ENCODE assay signal across 13 mouse cellular contexts in genomic region chr8:123156070-123156773, GRCm38 (mm10). TPM values are rescaled to one million over a fixed set of nuclear protein-coding genes. Genes with fewer than 3 reads are reported as not detected.
A peak's percentile ranks its signal among the peaks of the same experiment; 100 is the strongest.
DNase-seq lines count a peak whose midpoint lies in the region; ATAC-seq lines count a peak whose summit lies in the region.
"Had no signal": no experiment of that assay in that cellular context is flagged by ENCODE, and none has a peak within 500 bp of the region (broad histone marks: within the 10 kb centered on the region; RNA-seq: fewer than 3 reads in every experiment).

No protein-coding gene starts in this region.

- no peaks in the 10 kb centered on the region for H3K36me3 ChIP-seq in heart, embryonic 16.5 days (ENCODE audit: control insufficient read depth, insufficient read depth)
- no peaks in the 10 kb centered on the region for H3K36me3 ChIP-seq in liver, embryonic 15.5 days (replicated peaks)
- H3K36me3 ChIP-seq: hindbrain, embryonic 15.5 days; midbrain, embryonic 13.5 days had no signal

- peaks cover 17% of the 10 kb centered on the region for H3K4me1 ChIP-seq in heart, embryonic 16.5 days (ENCODE audit: control insufficient read depth, insufficient read depth, low read length)
- peaks cover 40% of the 10 kb centered on the region for H3K4me1 ChIP-seq in liver, embryonic 15.5 days (replicated peaks)
- H3K4me1 ChIP-seq: hindbrain, embryonic 15.5 days had no signal

- H3K27me3 ChIP-seq in heart, embryonic 16.5 days (ENCODE audit: control insufficient read depth, insufficient read depth, low read length) = no peaks in the 10 kb centered on the region
- H3K27me3 ChIP-seq in liver, embryonic 15.5 days = peaks cover 17% of the 10 kb centered on the region
- H3K27me3 ChIP-seq: hindbrain, embryonic 15.5 days; midbrain, embryonic 13.5 days had no signal

- no peak overlapping the region for H3K4me3 ChIP-seq in heart, embryonic 16.5 days (ENCODE audit: low read length)
- H3K4me3 ChIP-seq in liver, embryonic 15.5 days (replicated peaks) = no peak overlapping the region
- H3K4me3 ChIP-seq: hindbrain, embryonic 15.5 days; midbrain, embryonic 13.5 days had no signal

- no peak overlapping the region; the same call in 1 of the 2 replicates for H3K9ac ChIP-seq in heart, embryonic 16.5 days (ENCODE audit: low read length)
- H3K9ac ChIP-seq in liver, embryonic 15.5 days = peak overlapping the region; percentile 12
- H3K9ac ChIP-seq: hindbrain, embryonic 15.5 days; midbrain, embryonic 13.5 days had no signal

- no peak overlapping the region for H3K27ac ChIP-seq in heart, embryonic 16.5 days (ENCODE audit: low read length)
- H3K27ac ChIP-seq in liver, embryonic 15.5 days (replicated peaks) = peak overlapping the region; percentile 68
- H3K27ac ChIP-seq: hindbrain, embryonic 15.5 days; midbrain, embryonic 13.5 days had no signal

- 0 out of 2 replicates have a peak, but pooled peaks have one; percentile 16 for ATAC-seq in heart, embryonic 16.5 days (replicated peaks; ENCODE audit: extremely low read depth, insufficient read depth, low FRiP score)
- ATAC-seq in erythroblast, adult 5-6 weeks (replicated peaks; ENCODE audit: low FRiP score, poor library complexity, severe bottlenecking) = peak; percentile 78
- peak; percentile 95 for ATAC-seq in liver, embryonic 15.5 days (ENCODE audit: insufficient read depth)
- no peak for ATAC-seq in inflammation-experienced regulatory T-cells, adult 6 months
- ATAC-seq: midbrain, embryonic 13.5 days had no signal

- intact Hi-C loops in heart, postnatal 36 days (cut with DNase I) = loop anchor here (5.0 kb wide), 1 partner anchor 36 kb away; no protein-coding TSS in a partner anchor

- no peak overlapping the region for H3K4me2 ChIP-seq in heart, embryonic 16.5 days (ENCODE audit: low read depth, low read length)
- H3K4me2 ChIP-seq in liver, embryonic 15.5 days = peak overlapping the region; percentile 57
- H3K4me2 ChIP-seq: hindbrain, embryonic 15.5 days; midbrain, embryonic 13.5 days had no signal

- 54% methylated on average over 9 of the region's 9 CpGs for WGBS in heart, embryonic 16.5 days
- WGBS in liver, embryonic 15.5 days (ENCODE audit: insufficient replicate concordance) = 36% methylated on average over 9 of the region's 9 CpGs

- no peak for DNase-seq in heart, postnatal 36 days
- DNase-seq in R1 (ENCODE audit: low read depth, low spot score) = peak; percentile 44
- DNase-seq in layer of hippocampus, postnatal 10 days (ENCODE audit: low spot score in 2 of 2) = no peak
- DNase-seq in Muller cell, postnatal 12 days (ENCODE audit: inconsistent ontology term) = no peak
- DNase-seq: adrenal gland, postnatal 25 days; cerebellum, adult 2 months had no signal

- H3K9me3 ChIP-seq in heart, embryonic 16.5 days (replicated peaks; ENCODE audit: control insufficient read depth, low read length) = no peaks in the 10 kb centered on the region
- no peaks in the 10 kb centered on the region for H3K9me3 ChIP-seq in liver, embryonic 15.5 days (replicated peaks)
- H3K9me3 ChIP-seq: hindbrain, embryonic 15.5 days; midbrain, embryonic 13.5 days had no signal

RNA-seq across cellular contexts. Expression of gene Sult5a1, which starts 1.9 kb away (rescaled TPM):
- polyA plus RNA-seq in heart, embryonic 16.5 days (2015; fragmentation: Nextera tagmentation; extraction: Ambion mirVana) = 4.4 and 5.8 TPM in 2 replicates
- total RNA-seq in heart, postnatal 36 days (2021) = under 1 TPM; 0.58 to 0.79 TPM
- not detected in 2 replicates for total RNA-seq in erythroblast, adult 5-6 weeks (2015; ENCODE audit: low replicate concordance)
- not detected in 2 replicates for total RNA-seq in erythroblast, adult 5-6 weeks (2017; ENCODE audit: low replicate concordance)
- 0.76 and 0.96 TPM in 2 replicates for polyA plus RNA-seq in liver, embryonic 15.5 days (2015; fragmentation: Nextera tagmentation; extraction: Ambion mirVana)
- total RNA-seq in layer of hippocampus, postnatal 10 days (2021) = 1 to 10 TPM in 1 of 2 experiments, under 1 TPM in 1; 0.80 to 1.1 TPM
- polyA plus RNA-seq in inflammation-experienced regulatory T-cells, adult 6 months (2017; shearing (Covaris generic)) = under 1 TPM in 1 of 3 experiments, not detected in 2; 0.20 TPM

RNA-seq across cellular contexts. Expression of gene Dpep1, which starts 29.8 kb away (rescaled TPM):
- polyA plus RNA-seq in heart, embryonic 16.5 days (2015; fragmentation: Nextera tagmentation; extraction: Ambion mirVana) = 10.3 and 10.4 TPM in 2 replicates
- 10 to 100 TPM; 32.3 to 53.6 TPM for total RNA-seq in heart, postnatal 36 days (2021)
- 1.3 TPM in 1 of 2 replicates, not detected in the other for total RNA-seq in erythroblast, adult 5-6 weeks (2015; ENCODE audit: low replicate concordance)
- total RNA-seq in erythroblast, adult 5-6 weeks (2017; ENCODE audit: low replicate concordance) = not detected in 2 replicates
- 0.21 and 0.26 TPM in 2 replicates for polyA plus RNA-seq in liver, embryonic 15.5 days (2015; fragmentation: Nextera tagmentation; extraction: Ambion mirVana)
- under 1 TPM; 0.25 to 0.41 TPM for total RNA-seq in layer of hippocampus, postnatal 10 days (2021)
- not detected for polyA plus RNA-seq in inflammation-experienced regulatory T-cells, adult 6 months (2017; shearing (Covaris generic))
- polyA plus RNA-seq: midbrain, embryonic 13.5 days; neural tube, embryonic 14.5 days had no signal

RNA-seq across cellular contexts. Expression of gene Cpne7, which starts 39.0 kb away (rescaled TPM):
- 0.20 and 0.35 TPM in 2 replicates for polyA plus RNA-seq in heart, embryonic 16.5 days (2015; fragmentation: Nextera tagmentation; extraction: Ambion mirVana)
- under 1 TPM; 0.35 to 0.44 TPM for total RNA-seq in heart, postnatal 36 days (2021)
- not detected in 2 replicates for total RNA-seq in erythroblast, adult 5-6 weeks (2015; ENCODE audit: low replicate concordance)
- not detected in 2 replicates for total RNA-seq in erythroblast, adult 5-6 weeks (2017; ENCODE audit: low replicate concordance)
- polyA plus RNA-seq in liver, embryonic 15.5 days (2015; fragmentation: Nextera tagmentation; extraction: Ambion mirVana) = 0.30 and 0.45 TPM in 2 replicates
- 100 to 1,000 TPM; 232 to 244 TPM for total RNA-seq in layer of hippocampus, postnatal 10 days (2021)
- polyA plus RNA-seq in inflammation-experienced regulatory T-cells, adult 6 months (2017; shearing (Covaris generic)) = 10 to 100 TPM in 1 of 3 experiments, 1 to 10 TPM in 2; 1.2 to 13.6 (median 6.6) TPM

RNA-seq across cellular contexts. Expression of gene Rpl13, which starts 54.1 kb away (rescaled TPM):
- polyA plus RNA-seq in heart, embryonic 16.5 days (2015; fragmentation: Nextera tagmentation; extraction: Ambion mirVana) = 676 and 829 TPM in 2 replicates
- total RNA-seq in heart, postnatal 36 days (2021) = 100 to 1,000 TPM; 409 to 436 TPM
- 279 and 298 TPM in 2 replicates for total RNA-seq in erythroblast, adult 5-6 weeks (2015; ENCODE audit: low replicate concordance)
- total RNA-seq in erythroblast, adult 5-6 weeks (2017; ENCODE audit: low replicate concordance) = 472 and 492 TPM in 2 replicates
- polyA plus RNA-seq in liver, embryonic 15.5 days (2015; fragmentation: Nextera tagmentation; extraction: Ambion mirVana) = 785 TPM in 2 replicates
- 100 to 1,000 TPM; 474 to 547 TPM for total RNA-seq in layer of hippocampus, postnatal 10 days (2021)
- 1,000 to 10,000 TPM; 1,514 to 2,679 (median 2,672) TPM for polyA plus RNA-seq in inflammation-experienced regulatory T-cells, adult 6 months (2017; shearing (Covaris generic))

RNA-seq across cellular contexts. Expression of gene Chmp1a, which starts 56.3 kb away (rescaled TPM):
- 108 and 114 TPM in 2 replicates for polyA plus RNA-seq in heart, embryonic 16.5 days (2015; fragmentation: Nextera tagmentation; extraction: Ambion mirVana)
- total RNA-seq in heart, postnatal 36 days (2021) = 10 to 100 TPM; 53.9 to 69.1 TPM
- 19.2 and 24.9 TPM in 2 replicates for total RNA-seq in erythroblast, adult 5-6 weeks (2015; ENCODE audit: low replicate concordance)
- 17.0 and 24.1 TPM in 2 replicates for total RNA-seq in erythroblast, adult 5-6 weeks (2017; ENCODE audit: low replicate concordance)
- polyA plus RNA-seq in liver, embryonic 15.5 days (2015; fragmentation: Nextera tagmentation; extraction: Ambion mirVana) = 59.5 and 63.8 TPM in 2 replicates
- total RNA-seq in layer of hippocampus, postnatal 10 days (2021) = 100 to 1,000 TPM; 120 to 143 TPM
- polyA plus RNA-seq in inflammation-experienced regulatory T-cells, adult 6 months (2017; shearing (Covaris generic)) = 100 to 1,000 TPM; 110 to 199 (median 154) TPM

Comparison
In these comparisons a context has a peak if more than half of its experiments do, and no peak if none do; other contexts are left out.
1. RNA of gene Dpep1, which starts 29.8 kb away (total RNA-seq): 32.3 to 53.6 TPM in heart, postnatal 36 days; 0.25 to 0.41 TPM in layer of hippocampus, postnatal 10 days and 1.3 TPM in erythroblast, adult 5-6 weeks; every median in the first group is over 10 times any median in the second.
2. RNA of gene Cpne7, which starts 39.0 kb away (total RNA-seq): 232 to 244 TPM in layer of hippocampus, postnatal 10 days; 0.35 to 0.44 TPM in heart, postnatal 36 days and not detected in erythroblast, adult 5-6 weeks; every median in the first group is over 100 times any median in the second.